Mouse (Mus musculus): ENCODE measurements around the gene Srsf7. TPM values are rescaled to one million over a fixed set of nuclear protein-coding genes. Genes with fewer than 3 reads are reported as not detected.

Gene Srsf7
- 693 and 708 TPM in 2 replicates for polyA plus RNA-seq (2015; fragmentation: Nextera tagmentation; extraction: Ambion mirVana)

GRCm38 (mm10) chr17:80206671-80207581 is at the start of gene Srsf7, which contains the start of gene Ttc39d:
TSS of gene Srsf7 (minus strand) at chr17:80207307.
TSS of gene Ttc39d (plus strand) at chr17:80207460.
- peaks cover 28% of the 10 kb centered on the region for H3K36me3 ChIP-seq
- H3K27me3 ChIP-seq, result no peaks in the 10 kb centered on the region
- H3K9ac ChIP-seq, result peak within 1 kb of the TSS; percentile 98
- H3K4me2 ChIP-seq, result peak within 1 kb of the TSS; percentile 88
- H3K4me1 ChIP-seq, result peaks cover 9% of the 10 kb centered on the region
- no peaks in the 10 kb centered on the region for H3K9me3 ChIP-seq
- peak within 1 kb of the TSS; percentile 90 for H3K4me3 ChIP-seq
- ATAC-seq (ENCODE audit: insufficient number of reproducible peaks, insufficient read depth, low FRiP score, low TSS enrichment, low read depth), result peak; percentile 90
- peak within 1 kb of the TSS; percentile 99 for H3K27ac ChIP-seq
- under 1% methylated on average over 95 of the region's 95 CpGs for WGBS

- H3K4me3 ChIP-seq, result no peak overlapping the region
- ATAC-seq (ENCODE audit: insufficient number of reproducible peaks, insufficient read depth, low FRiP score, low TSS enrichment, low read depth), result no peak
- peaks cover 97% of the 10 kb centered on the region for H3K36me3 ChIP-seq
- H3K4me2 ChIP-seq, result no peak overlapping the region
- no peak overlapping the region for H3K27ac ChIP-seq
- H3K9me3 ChIP-seq, result no peaks in the 10 kb centered on the region; the same call in 1 of the 2 replicates
- no peaks in the 10 kb centered on the region for H3K27me3 ChIP-seq
- WGBS, result 56% methylated on average over 13 of the region's 13 CpGs
- H3K4me1 ChIP-seq, result no peaks in the 10 kb centered on the region
- H3K9ac ChIP-seq, result no peak overlapping the region
Measured at GRCm38 (mm10) chr17:80255208-80255607, 48.1 kb upstream of the Srsf7 start.

GRCm38 (mm10) chr17:80254421-80254820 is 47.3 kb upstream of the Srsf7 start:
- Histone ChIP-seq H3K4me1 (no peaks in the 10 kb centered on the region), H3K27me3 (no peaks in the 10 kb centered on the region), H3K4me2 (no peak overlapping the region), H3K9me3 (no peaks in the 10 kb centered on the region; the same call in 1 of the 2 replicates), H3K4me3 (no peak overlapping the region), H3K9ac (no peak overlapping the region), H3K36me3 (peaks cover 97% of the 10 kb centered on the region), H3K27ac (no peak overlapping the region)
- WGBS, result 95% methylated on average over 5 of the region's 5 CpGs
- no peak for ATAC-seq (ENCODE audit: insufficient number of reproducible peaks, insufficient read depth, low FRiP score, low TSS enrichment, low read depth)

- WGBS, result 82% methylated on average over 13 of the region's 13 CpGs
- no peaks in the 10 kb centered on the region for H3K27me3 ChIP-seq
- no peaks in the 10 kb centered on the region; the same call in 1 of the 2 replicates for H3K9me3 ChIP-seq
- H3K36me3 ChIP-seq, result peaks cover 97% of the 10 kb centered on the region
- no peak overlapping the region for H3K27ac ChIP-seq
- no peaks in the 10 kb centered on the region for H3K4me1 ChIP-seq
- no peak for ATAC-seq (ENCODE audit: insufficient number of reproducible peaks, insufficient read depth, low FRiP score, low TSS enrichment, low read depth)
- H3K4me2 ChIP-seq, result no peak overlapping the region
- no peak overlapping the region for H3K4me3 ChIP-seq
- no peak overlapping the region for H3K9ac ChIP-seq
Measured at GRCm38 (mm10) chr17:80252757-80253525, 45.8 kb upstream of the Srsf7 start.

GRCm38 (mm10) chr17:80243116-80243515 is 36.0 kb upstream of the Srsf7 start:
- no peak for ATAC-seq (ENCODE audit: insufficient number of reproducible peaks, insufficient read depth, low FRiP score, low TSS enrichment, low read depth)
- WGBS, result 87% methylated on average over 13 of the region's 13 CpGs
- H3K27me3 ChIP-seq, result no peaks in the 10 kb centered on the region
- no peak overlapping the region for H3K9ac ChIP-seq
- H3K36me3 ChIP-seq, result peaks cover 96% of the 10 kb centered on the region
- H3K27ac ChIP-seq, result no peak overlapping the region
- H3K9me3 ChIP-seq, result no peaks in the 10 kb centered on the region
- H3K4me1 ChIP-seq, result no peaks in the 10 kb centered on the region
- no peak overlapping the region for H3K4me2 ChIP-seq
- no peak overlapping the region for H3K4me3 ChIP-seq

- Histone ChIP-seq H3K27me3 (no peaks in the 10 kb centered on the region), H3K27ac (no peak overlapping the region), H3K9ac (no peak overlapping the region), H3K4me3 (no peak overlapping the region), H3K4me2 (no peak overlapping the region), H3K36me3 (peaks cover 90% of the 10 kb centered on the region), H3K9me3 (no peaks in the 10 kb centered on the region), H3K4me1 (no peaks in the 10 kb centered on the region)
- no peak for ATAC-seq (ENCODE audit: insufficient number of reproducible peaks, insufficient read depth, low FRiP score, low TSS enrichment, low read depth)
- 89% methylated on average over 9 of the region's 9 CpGs for WGBS
Measured at GRCm38 (mm10) chr17:80241594-80241993, 34.5 kb upstream of the Srsf7 start.

GRCm38 (mm10) chr17:80237475-80237874 is 30.4 kb upstream of the Srsf7 start:
- Histone ChIP-seq H3K4me3 (no peak overlapping the region), H3K9me3 (no peaks in the 10 kb centered on the region), H3K4me1 (no peaks in the 10 kb centered on the region), H3K36me3 (peaks cover 51% of the 10 kb centered on the region), H3K9ac (no peak overlapping the region), H3K27me3 (no peaks in the 10 kb centered on the region), H3K27ac (no peak overlapping the region), H3K4me2 (no peak overlapping the region)
- WGBS, result 93% methylated on average over 5 of the region's 5 CpGs
- no peak for ATAC-seq (ENCODE audit: insufficient number of reproducible peaks, insufficient read depth, low FRiP score, low TSS enrichment, low read depth)

GRCm38 (mm10) chr17:80236805-80237204 is 29.7 kb upstream of the Srsf7 start:
- Histone ChIP-seq H3K9me3 (no peaks in the 10 kb centered on the region), H3K4me2 (no peak overlapping the region), H3K4me1 (no peaks in the 10 kb centered on the region), H3K4me3 (no peak overlapping the region), H3K27me3 (no peaks in the 10 kb centered on the region), H3K36me3 (peaks cover 44% of the 10 kb centered on the region), H3K9ac (no peak overlapping the region), H3K27ac (no peak overlapping the region)
- 89% methylated on average over 3 of the region's 3 CpGs for WGBS
- no peak for ATAC-seq (ENCODE audit: insufficient number of reproducible peaks, insufficient read depth, low FRiP score, low TSS enrichment, low read depth)

- H3K27ac ChIP-seq, result no peak overlapping the region
- H3K36me3 ChIP-seq, result peaks cover 34% of the 10 kb centered on the region
- no peak overlapping the region for H3K4me2 ChIP-seq
- H3K4me1 ChIP-seq, result no peaks in the 10 kb centered on the region
- H3K9me3 ChIP-seq, result no peaks in the 10 kb centered on the region
- H3K27me3 ChIP-seq, result no peaks in the 10 kb centered on the region
- H3K4me3 ChIP-seq, result no peak overlapping the region
- ATAC-seq (ENCODE audit: insufficient number of reproducible peaks, insufficient read depth, low FRiP score, low TSS enrichment, low read depth), result no peak
- WGBS, result 70% methylated on average over 3 of the region's 3 CpGs
- H3K9ac ChIP-seq, result no peak overlapping the region
Measured at GRCm38 (mm10) chr17:80235477-80235876, 28.4 kb upstream of the Srsf7 start.

GRCm38 (mm10) chr17:80234376-80234775 is 27.3 kb upstream of the Srsf7 start:
- 84% methylated on average over 7 of the region's 7 CpGs for WGBS

GRCm38 (mm10) chr17:80233844-80234243 is 26.7 kb upstream of the Srsf7 start:
- Histone ChIP-seq H3K27ac (no peak overlapping the region), H3K9ac (no peak overlapping the region), H3K4me1 (no peaks in the 10 kb centered on the region), H3K4me3 (no peak overlapping the region), H3K36me3 (peaks cover 24% of the 10 kb centered on the region), H3K4me2 (no peak overlapping the region), H3K27me3 (no peaks in the 10 kb centered on the region), H3K9me3 (no peaks in the 10 kb centered on the region)
- 92% methylated on average over 5 of the region's 5 CpGs for WGBS
- no peak for ATAC-seq (ENCODE audit: insufficient number of reproducible peaks, insufficient read depth, low FRiP score, low TSS enrichment, low read depth)

More at GRCm38 (mm10) chr17:80234376-80234775, 27.3 kb upstream of the Srsf7 start:
- Histone ChIP-seq H3K4me1 (no peaks in the 10 kb centered on the region), H3K36me3 (peaks cover 24% of the 10 kb centered on the region), H3K9ac (no peak overlapping the region), H3K27ac (no peak overlapping the region), H3K27me3 (no peaks in the 10 kb centered on the region), H3K9me3 (no peaks in the 10 kb centered on the region), H3K4me2 (no peak overlapping the region), H3K4me3 (no peak overlapping the region)
- ATAC-seq (ENCODE audit: insufficient number of reproducible peaks, insufficient read depth, low FRiP score, low TSS enrichment, low read depth), result no peak
